Mouse (Mus musculus) myocyte (in vitro differentiated cells): ENCODE data around the gene 4930426L09Rik.

Experiments used
- E2F4 ChIP-seq: IDR thresholded peaks from one replicate; pipeline ENCODE4 v1.6.1; 2011; ENCODE audit warnings: mild to moderate bottlenecking, control low read depth, moderate library complexity; ENCODE audit not compliant: insufficient read depth
- MAX ChIP-seq: IDR thresholded peaks from one replicate; pipeline ENCODE4 v1.6.1; 2011; ENCODE audit warnings: low read depth, mild to moderate bottlenecking, control low read depth
- MYOG ChIP-seq, 3 experiments: IDR thresholded peaks; one replicate each; pipeline ENCODE4 v1.6.1; 2011; ENCODE audit warnings: control low read depth in 2 of 3, low read depth in 2 of 3, mild to moderate bottlenecking in 2 of 3; ENCODE audit not compliant: insufficient read length in 2 of 3, control insufficient read depth in 1 of 3, insufficient read depth in 1 of 3
- POLR2A ChIP-seq: IDR thresholded peaks from one replicate; pipeline ENCODE4 v1.6.1; 2011; ENCODE audit warnings: low read depth, mild to moderate bottlenecking, control low read depth, moderate library complexity; ENCODE audit not compliant: insufficient read length
- POLR2AphosphoS2 ChIP-seq: IDR thresholded peaks from one replicate; pipeline ENCODE4 v1.6.1; 2011; ENCODE audit warnings: low read depth, control low read depth; ENCODE audit not compliant: insufficient read length
- SRF ChIP-seq: IDR thresholded peaks from one replicate; pipeline ENCODE4 v1.6.1; 2011; ENCODE audit warnings: low read depth; ENCODE audit not compliant: control insufficient read depth, insufficient read length
- TCF12 ChIP-seq: IDR thresholded peaks from one replicate; pipeline ENCODE4 v1.6.1; 2011; ENCODE audit warnings: mild to moderate bottlenecking, control low read depth; ENCODE audit not compliant: poor library complexity, insufficient read depth, severe bottlenecking

GRCm38 (mm10) chr2:18983546-18983945, 14.6 kb upstream of the 4930426L09Rik start:
- TF ChIP-seq POLR2AphosphoS2 (no peak), E2F4 (no peak), POLR2A (no peak), MAX (no peak), MYOG (IDR thresholded peaks at IDR 0.05; ENCODE audit: control insufficient read depth in 1 of 3, insufficient read depth in 1 of 3, insufficient read length in 2 of 3, low read depth in 2 of 3) (no peak), SRF (no peak), TCF12 (no peak)
